In the genomic region with DNA sequence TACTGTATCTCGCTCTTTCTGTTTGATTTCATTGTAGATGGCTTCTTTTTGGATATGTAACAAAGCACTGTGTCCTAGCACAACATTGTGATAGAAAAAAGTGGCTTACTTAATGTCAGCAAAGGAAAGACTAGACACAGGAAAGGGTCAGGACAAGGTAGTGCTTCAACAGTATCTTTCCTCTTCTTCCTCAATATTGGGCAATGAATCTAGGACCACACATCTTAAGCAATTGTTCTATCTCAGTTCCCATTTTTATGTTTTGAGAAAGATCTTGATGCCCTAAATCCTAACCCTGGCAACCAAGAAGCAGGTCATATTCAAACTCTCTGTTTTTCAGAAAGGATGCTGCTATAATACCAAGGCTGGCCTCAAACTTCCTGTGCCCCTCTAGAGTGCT, we compare ENCODE assay signal across 18 mouse cellular contexts.
"Had no signal": no experiment of that assay in that cellular context is flagged by ENCODE, and none has a peak within 500 bp of the region (broad histone marks: within the 10 kb centered on the region; RNA-seq: fewer than 3 reads in every experiment).

No protein-coding gene starts in this region.

- H3K4me3 ChIP-seq: liver, embryonic 13.5 days; liver, embryonic 15.5 days; lung, embryonic 15.5 days; megakaryocyte, embryonic 14.5 days; midbrain, embryonic 10.5 days; midbrain, embryonic 12.5 days; neural tube, embryonic 12.5 days had no signal

- DNase-seq: liver, embryonic 13.5 days; liver, postnatal 0 days; lung, adult 2 months; lung, postnatal 14 days; lung, postnatal 4 days; midbrain, embryonic 14.5 days; right cerebral cortex, postnatal 14 days; thymus, adult 18-20 months; thymus, postnatal 14 days; thymus, postnatal 36 days had no signal

- H3K27ac ChIP-seq: liver, embryonic 13.5 days; liver, embryonic 15.5 days; lung, embryonic 15.5 days; midbrain, embryonic 10.5 days; midbrain, embryonic 12.5 days; neural tube, embryonic 12.5 days had no signal

- ATAC-seq: liver, postnatal 0 days; lung, postnatal 0 days; midbrain, embryonic 16.5 days had no signal

- H3K36me3 ChIP-seq: liver, embryonic 13.5 days; lung, embryonic 15.5 days; midbrain, embryonic 12.5 days; neural tube, embryonic 12.5 days had no signal
